Mouse (Mus musculus) right cerebral cortex, postnatal 25 days (tissue): ENCODE data around the gene Lep.

Experiments
- DNase-seq: peaks from one replicate; pipeline ENCODE4 v3.0.0; 2022

The Lep gene

GRCm38 (mm10) chr6:29118963-29119362 lies 58.9 kb downstream of the Lep start:
- DNase-seq = no peak

- no peak for DNase-seq
These were observed 60.0 kb downstream of the Lep start for GRCm38 (mm10) chr6:29119990-29120389.
